Mouse (Mus musculus) stomach, embryonic 14.5 days (tissue): ENCODE measurements around the gene Itpr2. TPM values are rescaled to one million over a fixed set of nuclear protein-coding genes. Genes with fewer than 3 reads are reported as not detected.

ENCODE experiments used
- ATAC-seq: fragments of 200-750 bp; cut with Nextera tagmentation; 2 replicates; pipeline ENCODE4 v1.8.0; 2017; ENCODE audit warnings: low read depth, moderate TSS enrichment; ENCODE audit not compliant: insufficient number of reproducible peaks, insufficient read depth, low FRiP score
- H3K27ac ChIP-seq: fragments of 300-500 bp; sonication (generic); 2 replicates; pipeline ENCODE4 v1.5.1; 2014; ENCODE audit warnings: mild to moderate bottlenecking, low read length, moderate library complexity, mixed read lengths
- H3K27me3 ChIP-seq: fragments of 300-500 bp; sonication (generic); 2 replicates; pipeline ENCODE4 v1.6.1; 2014; ENCODE audit warnings: low read length, control low read depth, mixed read lengths; ENCODE audit not compliant: control insufficient read depth, insufficient read depth
- H3K36me3 ChIP-seq: fragments of 300-500 bp; sonication (generic); 2 replicates; pipeline ENCODE4 v1.6.1; 2014; ENCODE audit warnings: mild to moderate bottlenecking, control low read depth, low read length, moderate library complexity, mixed read lengths; ENCODE audit not compliant: control insufficient read depth, insufficient read depth
- H3K4me1 ChIP-seq: fragments of 300-500 bp; sonication (generic); 2 replicates; pipeline ENCODE4 v1.6.1; 2014; ENCODE audit warnings: low read length, control low read depth, mixed read lengths; ENCODE audit not compliant: control insufficient read depth, insufficient read depth
- H3K4me2 ChIP-seq: fragments of 300-500 bp; sonication (generic); replicated peaks from 2 replicates; pipeline ENCODE4 v1.6.1; 2014; ENCODE audit warnings: low read depth, low read length, control low read depth
- H3K4me3 ChIP-seq: fragments of 300-500 bp; sonication (generic); 2 replicates; pipeline ENCODE4 v1.5.1; 2014; ENCODE audit warnings: low read depth, low read length, control low read depth
- H3K9ac ChIP-seq: fragments of 300-500 bp; sonication (generic); replicated peaks from 2 replicates; pipeline ENCODE4 v1.6.1; 2014; ENCODE audit warnings: low read depth, mild to moderate bottlenecking, control low read depth, low read length, moderate library complexity, mixed read lengths
- H3K9me3 ChIP-seq: fragments of 300-500 bp; sonication (generic); 2 replicates; pipeline ENCODE4 v1.6.1; 2016; ENCODE audit warnings: low read depth, low read length, control low read depth; ENCODE audit not compliant: control insufficient read depth
- WGBS: fragments of 180-500 bp; shearing (Covaris S2); extraction: QIAGEN DNeasy Blood & Tissue Kit; methylation state at CpG from one replicate; pipeline ENCODE4 v1.1.7; 2014; 5-methylcytosine and 5-hydroxymethylcytosine counted together
- polyA plus RNA-seq: library from polyadenylated mRNA; unstranded; fragments of >200 nt; fragmentation: Nextera tagmentation; extraction: Ambion mirVana; gene quantifications from 2 replicates; pipeline ENCODE4 v1.2.1, GENCODE M21; 2014

Itpr2 gene
- polyA plus RNA-seq, 1 experiment from 2014 or later, result 10.0 TPM

DNA sequence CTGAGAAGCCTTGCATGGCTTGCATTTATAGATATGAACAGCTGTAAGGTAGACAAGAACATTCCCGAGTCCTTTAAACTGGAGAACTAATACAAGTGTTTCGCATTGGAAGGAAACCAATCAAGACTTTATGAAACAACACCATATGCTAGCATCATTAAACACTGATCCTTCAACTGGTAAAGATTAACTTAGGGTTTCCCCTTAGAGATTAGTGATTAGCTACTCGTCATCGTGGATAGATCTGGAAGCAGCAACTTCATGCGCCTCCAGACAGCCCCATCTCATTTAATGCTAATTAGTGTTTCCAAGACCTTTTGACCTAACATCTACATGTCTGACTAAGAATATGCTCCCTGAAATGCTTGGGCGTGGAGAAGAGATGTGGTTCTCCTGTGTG, 255.7 kb downstream of the Itpr2 start:
- H3K9ac ChIP-seq, result no peak overlapping the region
- H3K27me3 ChIP-seq, result no peaks in the 10 kb centered on the region
- no peaks in the 10 kb centered on the region for H3K4me1 ChIP-seq
- H3K36me3 ChIP-seq, result no peaks in the 10 kb centered on the region
- ATAC-seq, result no peak
- H3K27ac ChIP-seq, result no peak overlapping the region
- peaks cover 6% of the 10 kb centered on the region; the same call in 1 of the 2 replicates for H3K9me3 ChIP-seq
- H3K4me3 ChIP-seq, result no peak overlapping the region
- WGBS, result 76% methylated on average over 6 of the region's 6 CpGs
- H3K4me2 ChIP-seq, result no peak overlapping the region

DNA sequence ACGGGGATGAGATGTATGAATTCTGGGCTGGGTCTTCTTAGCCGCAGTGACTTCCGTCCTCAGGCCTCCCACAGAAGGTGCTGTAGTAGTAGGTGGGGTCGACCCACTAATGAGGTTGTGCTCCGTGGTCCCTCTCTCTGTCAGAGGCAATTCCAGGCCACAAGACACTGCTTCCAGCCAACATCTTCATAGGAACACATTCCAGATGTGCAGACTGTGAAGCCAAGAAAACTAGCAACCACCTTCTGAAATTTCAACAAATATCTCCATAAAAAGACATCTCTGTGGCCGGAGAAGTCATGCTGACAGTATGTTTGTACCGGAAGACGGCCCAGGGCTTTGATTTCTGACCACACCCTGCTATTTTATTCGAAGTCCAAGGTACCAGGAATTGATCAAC, 256.1 kb downstream of the Itpr2 start:
- no peak overlapping the region for H3K9ac ChIP-seq
- H3K4me3 ChIP-seq, result no peak overlapping the region
- H3K4me1 ChIP-seq, result no peaks in the 10 kb centered on the region
- 84% methylated on average over 9 of the region's 9 CpGs for WGBS
- ATAC-seq, result no peak
- H3K9me3 ChIP-seq, result peaks cover 6% of the 10 kb centered on the region; the same call in 1 of the 2 replicates
- H3K27me3 ChIP-seq, result no peaks in the 10 kb centered on the region
- H3K4me2 ChIP-seq, result no peak overlapping the region
- H3K36me3 ChIP-seq, result no peaks in the 10 kb centered on the region
- no peak overlapping the region for H3K27ac ChIP-seq

DNA sequence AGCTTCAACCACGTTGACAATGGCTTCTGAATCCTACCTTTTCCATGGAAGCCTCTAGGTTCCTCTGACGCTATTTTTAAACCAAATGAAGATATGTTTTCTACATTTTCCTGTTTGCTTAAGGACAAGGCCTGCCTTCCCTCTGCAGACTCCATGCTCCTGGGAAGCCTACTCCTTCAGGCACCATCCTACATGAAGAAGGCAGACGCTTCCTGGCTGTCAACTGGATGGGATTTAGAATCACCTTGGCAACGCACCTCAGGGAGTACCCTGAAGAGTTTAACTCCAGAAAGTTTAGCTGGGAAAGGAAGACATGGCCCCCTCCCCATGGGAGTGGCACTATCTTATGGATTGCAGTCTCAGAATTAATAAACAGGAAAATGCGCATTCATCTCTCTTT, 259.0 kb downstream of the Itpr2 start:
- Histone ChIP-seq H3K4me2 (no peak overlapping the region), H3K9me3 (peaks cover 6% of the 10 kb centered on the region; the same call in 1 of the 2 replicates), H3K4me1 (no peaks in the 10 kb centered on the region), H3K27ac (no peak overlapping the region), H3K36me3 (no peaks in the 10 kb centered on the region; the same call in 1 of the 2 replicates), H3K27me3 (no peaks in the 10 kb centered on the region), H3K4me3 (no peak overlapping the region), H3K9ac (no peak overlapping the region)
- WGBS, result 76% methylated on average over 5 of the region's 5 CpGs
- ATAC-seq, result no peak

DNA sequence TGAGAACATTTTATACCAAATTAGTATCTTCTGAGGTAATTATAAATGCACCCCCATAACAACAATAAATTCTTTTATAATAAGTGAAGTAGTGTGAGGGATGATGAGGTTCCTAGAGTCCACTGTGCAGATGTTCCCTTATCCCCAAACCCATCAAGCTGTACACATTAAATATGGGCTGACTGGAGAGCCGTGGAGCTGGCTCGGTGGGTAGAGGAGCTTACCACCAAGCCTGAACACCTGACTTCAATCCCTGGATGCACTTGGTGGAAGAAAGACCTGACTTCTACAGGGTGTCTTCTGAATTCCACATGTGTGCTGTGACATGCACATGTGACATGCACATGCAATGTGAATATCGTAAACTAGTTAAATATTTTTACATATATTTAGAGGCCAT, 260.7 kb downstream of the Itpr2 start:
- no peak for ATAC-seq
- 89% methylated on average over 3 of the region's 3 CpGs for WGBS
- peaks cover 6% of the 10 kb centered on the region; the same call in 1 of the 2 replicates for H3K9me3 ChIP-seq
- H3K4me2 ChIP-seq, result no peak overlapping the region
- no peak overlapping the region for H3K9ac ChIP-seq
- H3K36me3 ChIP-seq, result no peaks in the 10 kb centered on the region; the same call in 1 of the 2 replicates
- H3K4me3 ChIP-seq, result no peak overlapping the region
- H3K4me1 ChIP-seq, result no peaks in the 10 kb centered on the region
- no peaks in the 10 kb centered on the region for H3K27me3 ChIP-seq
- H3K27ac ChIP-seq, result no peak overlapping the region

DNA sequence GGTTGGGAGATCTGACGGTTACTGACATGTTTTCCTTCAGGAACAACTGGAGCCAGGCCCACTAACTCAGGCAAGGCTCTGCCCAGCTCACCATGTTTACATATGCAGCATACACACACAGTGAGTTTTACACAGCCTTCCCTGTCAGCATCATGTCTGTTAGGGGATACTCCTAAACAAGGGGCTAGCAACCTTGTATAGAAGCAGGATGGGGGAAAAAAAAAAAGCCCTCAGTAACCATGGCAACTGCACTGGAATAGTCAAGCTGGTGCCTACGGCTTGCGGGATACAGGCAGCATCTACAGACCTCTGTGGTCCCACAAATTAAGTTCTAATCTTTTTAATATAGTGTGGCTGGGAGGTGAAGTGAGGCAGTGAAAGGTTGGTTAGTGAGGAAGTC, 266.9 kb downstream of the Itpr2 start:
- Histone ChIP-seq H3K9ac (no peak overlapping the region), H3K4me2 (no peak overlapping the region), H3K4me3 (no peak overlapping the region), H3K27me3 (no peaks in the 10 kb centered on the region), H3K9me3 (no peaks in the 10 kb centered on the region), H3K27ac (no peak overlapping the region), H3K4me1 (no peaks in the 10 kb centered on the region), H3K36me3 (no peaks in the 10 kb centered on the region; the same call in 1 of the 2 replicates)
- WGBS, result 59% methylated on average over 3 of the region's 3 CpGs
- ATAC-seq, result no peak

DNA sequence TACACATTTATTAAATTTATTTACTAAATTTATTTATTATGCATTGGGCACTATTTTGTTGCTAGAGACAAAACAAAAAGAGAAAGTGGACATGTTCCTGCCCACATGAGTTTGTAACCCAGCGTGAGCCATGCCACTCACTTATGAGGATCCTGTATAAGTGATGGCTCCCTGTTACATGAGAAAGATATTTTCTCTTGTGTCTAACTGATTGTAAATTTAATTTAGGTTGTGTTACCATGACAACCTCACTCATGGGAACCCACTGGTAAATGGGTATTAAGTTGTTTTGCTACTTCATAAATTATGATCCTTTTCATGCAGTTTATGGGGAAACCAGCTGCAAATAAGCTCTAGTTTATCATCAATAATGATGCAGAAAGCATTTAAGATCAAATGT, 267.6 kb downstream of the Itpr2 start:
- no peaks in the 10 kb centered on the region for H3K27me3 ChIP-seq
- no peak overlapping the region for H3K4me3 ChIP-seq
- H3K27ac ChIP-seq, result no peak overlapping the region
- no peaks in the 10 kb centered on the region for H3K4me1 ChIP-seq
- 85% methylated on average over 1 of the region's 1 CpGs for WGBS
- H3K36me3 ChIP-seq, result no peaks in the 10 kb centered on the region; the same call in 1 of the 2 replicates
- no peak overlapping the region for H3K4me2 ChIP-seq
- H3K9ac ChIP-seq, result no peak overlapping the region
- ATAC-seq, result no peak
- H3K9me3 ChIP-seq, result no peaks in the 10 kb centered on the region

DNA sequence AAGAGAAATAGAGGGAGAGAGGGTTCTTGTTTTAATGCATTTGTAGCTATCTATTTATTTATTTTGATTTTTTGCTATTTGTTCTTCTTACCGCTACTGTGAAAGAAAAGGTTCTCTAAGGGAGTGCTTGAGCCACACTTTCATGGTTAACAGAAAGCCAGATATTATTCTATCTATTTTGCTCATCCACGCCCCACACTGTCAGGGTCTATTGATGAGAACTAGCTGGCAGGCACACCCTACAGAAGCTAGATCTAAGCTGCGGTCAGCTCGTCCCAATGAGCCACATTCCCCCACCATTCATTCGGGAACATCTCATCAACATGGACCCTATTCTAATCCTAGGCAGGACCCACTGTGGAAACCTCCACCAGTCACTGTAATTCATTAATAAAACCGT, 271.1 kb downstream of the Itpr2 start:
- H3K9me3 ChIP-seq, result no peaks in the 10 kb centered on the region

DNA sequence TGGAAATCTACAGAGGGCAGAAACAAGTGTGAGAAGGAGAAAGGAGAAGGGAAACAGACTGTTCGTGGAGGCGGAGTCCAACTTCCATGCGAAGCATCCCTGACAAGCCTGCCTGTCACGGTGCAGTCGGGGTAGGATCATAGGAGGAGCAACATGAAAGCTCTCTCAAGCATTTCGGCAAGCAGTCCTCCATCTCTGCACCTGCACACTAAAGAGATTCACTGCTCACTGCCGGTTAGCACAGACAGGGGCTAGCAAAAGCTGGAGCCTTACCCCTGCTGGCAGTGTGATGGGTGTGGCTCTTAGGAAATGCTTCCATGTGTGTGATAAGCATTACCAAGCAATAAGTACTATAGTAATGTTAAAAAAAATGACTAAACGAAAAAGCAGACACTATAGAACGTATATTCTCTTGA, 271.6 kb downstream of the Itpr2 start:
- no peak for ATAC-seq
- Histone ChIP-seq H3K36me3 (no peaks in the 10 kb centered on the region), H3K4me2 (no peak overlapping the region), H3K27ac (no peak overlapping the region), H3K9me3 (no peaks in the 10 kb centered on the region), H3K4me1 (no peaks in the 10 kb centered on the region), H3K4me3 (no peak overlapping the region), H3K9ac (no peak overlapping the region), H3K27me3 (no peaks in the 10 kb centered on the region)
- WGBS, result 64% methylated on average over 9 of the region's 9 CpGs

More for the DNA sequence above, 271.1 kb downstream of the Itpr2 start:
- no peak overlapping the region for H3K27ac ChIP-seq
- no peak for ATAC-seq
- 94% methylated on average over 6 of the region's 6 CpGs for WGBS
- no peaks in the 10 kb centered on the region for H3K27me3 ChIP-seq
- H3K4me1 ChIP-seq, result no peaks in the 10 kb centered on the region
- H3K4me3 ChIP-seq, result no peak overlapping the region
- no peaks in the 10 kb centered on the region for H3K36me3 ChIP-seq
- no peak overlapping the region for H3K9ac ChIP-seq
- no peak overlapping the region for H3K4me2 ChIP-seq

DNA sequence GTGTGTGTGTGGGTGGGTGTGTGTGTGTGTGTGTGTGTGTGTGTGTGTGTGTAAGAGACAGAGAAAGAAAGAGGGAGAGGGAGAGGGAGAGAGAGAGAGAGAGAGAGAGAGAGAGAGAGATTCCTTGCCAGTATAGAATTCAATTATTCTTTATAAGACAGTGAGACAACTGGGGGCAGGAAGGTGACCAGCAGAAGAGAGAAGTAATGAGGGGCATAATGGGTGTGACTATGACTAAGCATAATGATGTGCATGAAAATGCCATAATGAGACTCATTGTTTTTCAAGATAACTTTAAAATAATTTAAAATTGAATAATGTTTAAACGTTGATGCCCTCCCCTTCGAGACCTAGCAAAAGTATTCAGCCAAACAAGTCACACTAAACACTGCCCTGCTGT, 272.1 kb downstream of the Itpr2 start:
- ATAC-seq, result no peak
- 74% methylated on average over 2 of the region's 2 CpGs for WGBS
- no peaks in the 10 kb centered on the region for H3K36me3 ChIP-seq

More for the DNA sequence above, 272.1 kb downstream of the Itpr2 start:
- no peaks in the 10 kb centered on the region for H3K4me1 ChIP-seq
- H3K4me3 ChIP-seq, result no peak overlapping the region
- no peaks in the 10 kb centered on the region for H3K27me3 ChIP-seq
- H3K27ac ChIP-seq, result no peak overlapping the region
- H3K4me2 ChIP-seq, result no peak overlapping the region
- no peak overlapping the region for H3K9ac ChIP-seq
- H3K9me3 ChIP-seq, result no peaks in the 10 kb centered on the region
